Mouse (Mus musculus) layer of hippocampus, adult 8-10 months (tissue): ENCODE data around the gene Fis1. TPM values are rescaled to one million over a fixed set of nuclear protein-coding genes. Genes with fewer than 3 reads are reported as not detected.

Experiments
- DNase-seq, 2 experiments: peaks; one replicate each; pipeline ENCODE4 v3.0.0; 2022; ENCODE audit warnings: low spot score in 2 of 2
- total RNA-seq, 4 experiments: library from RNA; stranded (reverse); gene quantifications; 2 replicates each; pipeline ENCODE4 v1.2.4; 2022

Fis1 gene
- total RNA-seq, 4 experiments from 2014 or later = 224 to 262 (median 228) TPM

GRCm38 (mm10) chr5:136966861-136967455, 13.9 kb downstream of the Fis1 start:
- no peak for DNase-seq

GRCm38 (mm10) chr5:136967592-136967991, 14.5 kb downstream of the Fis1 start:
- no peak for DNase-seq

- peak in 1 of 2 experiments; percentile 48 for DNase-seq
Observed at GRCm38 (mm10) chr5:136970703-136971102, 17.6 kb downstream of the Fis1 start.

- DNase-seq = no peak
Observed at GRCm38 (mm10) chr5:136973670-136974069, 20.6 kb downstream of the Fis1 start.

GRCm38 (mm10) chr5:136977769-136978168, 24.7 kb downstream of the Fis1 start:
- DNase-seq = no peak

- peak in 1 of 2 experiments; percentile 2 for DNase-seq
Observed at GRCm38 (mm10) chr5:136979762-136980161, 26.7 kb downstream of the Fis1 start.

- DNase-seq = no peak
Observed at GRCm38 (mm10) chr5:136980974-136981373, 27.9 kb downstream of the Fis1 start.

GRCm38 (mm10) chr5:136982338-136982930, 29.4 kb downstream of the Fis1 start:
- DNase-seq = no peak

- no peak for DNase-seq
Observed at GRCm38 (mm10) chr5:136984828-136985227, 31.8 kb downstream of the Fis1 start.

- peak; percentile 96 for DNase-seq
Observed at GRCm38 (mm10) chr5:136986695-136987137, 33.6 kb downstream of the Fis1 start, which contains the start of gene Plod3. Gene Plod3 (plus strand): TSS chr5:136987019.

GRCm38 (mm10) chr5:136987138-136987933, 34.3 kb downstream of the Fis1 start:
- peak; percentile 71 to 82 for DNase-seq

GRCm38 (mm10) chr5:136987934-136988271, 34.8 kb downstream of the Fis1 start, which contains the start of gene Znhit1:
Gene Znhit1 (minus strand): TSS chr5:136988021.
- DNase-seq = no peak

GRCm38 (mm10) chr5:136988420-136988819, 35.3 kb downstream of the Fis1 start:
- no peak for DNase-seq

GRCm38 (mm10) chr5:136989801-136990200, 36.7 kb downstream of the Fis1 start:
- DNase-seq = no peak

- DNase-seq = no peak
Observed at GRCm38 (mm10) chr5:136999449-136999848, 46.4 kb downstream of the Fis1 start.

GRCm38 (mm10) chr5:137000612-137001011, 47.5 kb downstream of the Fis1 start:
- no peak for DNase-seq

- DNase-seq = no peak
Observed at GRCm38 (mm10) chr5:137007276-137007675, 54.2 kb downstream of the Fis1 start.

- peak in 1 of 2 experiments; percentile 46 for DNase-seq
Observed at GRCm38 (mm10) chr5:137009988-137010387, 56.9 kb downstream of the Fis1 start.

GRCm38 (mm10) chr5:137012401-137012950, 59.4 kb downstream of the Fis1 start:
- DNase-seq = no peak
